Mouse (Mus musculus): ENCODE data around the gene Sprtn. TPM values are rescaled to one million over a fixed set of nuclear protein-coding genes. Genes with fewer than 3 reads are reported as not detected.

Sprtn gene
- 9.0 and 9.4 TPM in 2 replicates for polyA plus RNA-seq (2015; fragmentation: Nextera tagmentation; extraction: Ambion mirVana)

DNA sequence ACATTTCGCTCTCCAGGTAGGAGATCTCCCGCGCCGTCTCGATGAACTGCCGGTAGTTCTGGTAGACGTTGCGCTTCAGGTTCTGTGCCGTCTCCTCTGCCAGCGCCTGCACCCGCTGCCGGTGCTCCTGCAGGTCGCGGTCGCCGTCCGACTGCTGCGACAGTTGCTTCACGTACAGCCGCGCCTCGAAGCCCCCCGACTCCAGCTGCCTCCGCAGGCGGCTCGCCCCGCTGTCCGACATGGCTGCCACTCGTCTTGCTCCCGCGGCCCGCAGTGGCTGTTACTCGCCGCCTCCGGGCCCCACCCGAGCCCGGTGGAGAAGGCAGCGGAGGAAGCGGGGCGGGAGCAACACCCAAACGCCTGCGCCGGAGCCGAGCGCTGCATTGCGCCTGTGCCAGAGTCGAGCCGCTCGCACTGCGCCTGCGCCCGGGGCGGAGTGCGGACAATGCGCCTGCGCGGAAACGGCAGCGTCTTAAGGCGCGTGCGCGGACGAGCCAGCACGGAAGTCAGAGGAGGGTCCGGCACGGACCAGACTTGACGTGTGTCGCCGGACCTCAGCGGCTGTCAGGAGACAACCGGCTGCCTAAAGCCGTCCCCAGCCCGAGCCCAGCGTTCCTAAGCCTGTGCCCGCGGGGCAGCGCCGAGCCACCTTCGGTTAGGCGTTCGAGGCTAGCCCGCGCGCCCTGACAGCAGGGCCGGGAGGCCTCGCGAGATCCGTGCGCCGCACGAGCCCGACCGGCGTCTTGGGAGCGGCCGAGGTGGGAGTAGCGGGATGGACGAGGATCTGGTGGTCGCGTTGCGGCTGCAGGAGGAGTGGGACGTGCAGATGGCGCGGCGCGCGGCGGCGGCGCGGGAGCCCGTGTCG lies at the start of gene Sprtn, which contains the start of gene Exoc8:
Gene Sprtn, plus strand, starts transcription at position 501 of the 865 bp plus-strand sequence.
Gene Exoc8, minus strand, starts transcription at position 320 of the 865 bp plus-strand sequence.
- H3K36me3 ChIP-seq (ENCODE audit: control insufficient read depth, insufficient read depth, low read length): peaks cover 34% of the 10 kb centered on the region
- H3K4me3 ChIP-seq (ENCODE audit: low read depth, low read length): peak within 1 kb of the TSS; percentile 99
- no peaks in the 10 kb centered on the region for H3K9me3 ChIP-seq (replicated peaks; ENCODE audit: control insufficient read depth, low read length, poor library complexity, severe bottlenecking)
- ATAC-seq: peak; percentile 94
- peak within 1 kb of the TSS; percentile 88 for H3K9ac ChIP-seq (ENCODE audit: low read depth, low read length)
- H3K27me3 ChIP-seq (ENCODE audit: control insufficient read depth, insufficient read depth, low read depth, low read length): no peaks in the 10 kb centered on the region
- H3K4me2 ChIP-seq (ENCODE audit: low read length): peak within 1 kb of the TSS; percentile 89
- WGBS: under 1% methylated on average over 114 of the region's 114 CpGs
- H3K27ac ChIP-seq (ENCODE audit: low read length): peak within 1 kb of the TSS; percentile 88
- peaks cover 32% of the 10 kb centered on the region for H3K4me1 ChIP-seq (ENCODE audit: control insufficient read depth, insufficient read depth, low read length)

DNA sequence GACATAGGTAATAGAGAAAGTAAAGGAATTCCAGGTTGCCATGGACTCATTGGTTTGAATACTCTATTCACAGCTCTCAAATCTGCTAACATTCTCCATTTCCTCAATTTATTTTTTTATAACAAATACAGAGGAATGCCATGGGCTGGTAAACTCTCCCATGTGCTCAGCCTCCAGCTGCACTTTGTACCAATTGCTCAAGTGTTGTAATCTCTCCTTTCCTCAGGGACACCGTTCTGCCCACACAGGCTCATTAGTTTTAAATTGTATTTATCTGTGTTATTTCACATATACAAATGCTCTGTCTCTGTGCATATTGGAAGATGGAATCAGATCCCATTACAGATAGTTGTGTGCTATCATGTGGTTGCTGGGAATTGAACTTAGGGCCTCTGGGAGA lies 44.2 kb upstream of the Sprtn start:
- 94% methylated on average over 1 of the region's 1 CpGs for WGBS
- Histone ChIP-seq H3K4me2 (ENCODE audit: low read length) (no peak overlapping the region), H3K27me3 (ENCODE audit: control insufficient read depth, insufficient read depth, low read depth, low read length) (no peaks in the 10 kb centered on the region), H3K4me1 (ENCODE audit: control insufficient read depth, insufficient read depth, low read length) (no peaks in the 10 kb centered on the region), H3K9me3 (replicated peaks; ENCODE audit: control insufficient read depth, low read length, poor library complexity, severe bottlenecking) (peaks cover 16% of the 10 kb centered on the region; the same call in 1 of the 2 replicates), H3K9ac (ENCODE audit: low read depth, low read length) (no peak overlapping the region), H3K4me3 (ENCODE audit: low read depth, low read length) (no peak overlapping the region), H3K36me3 (ENCODE audit: control insufficient read depth, insufficient read depth, low read length) (peaks cover 37% of the 10 kb centered on the region), H3K27ac (ENCODE audit: low read length) (no peak overlapping the region)
- ATAC-seq: no peak

GRCm38 (mm10) chr8:124859466-124859865 lies 38.2 kb upstream of the Sprtn start:
- H3K27ac ChIP-seq (ENCODE audit: low read length): no peak overlapping the region
- no peak overlapping the region for H3K4me2 ChIP-seq (ENCODE audit: low read length)
- peaks cover 14% of the 10 kb centered on the region; the same call in 1 of the 2 replicates for H3K9me3 ChIP-seq (replicated peaks; ENCODE audit: control insufficient read depth, low read length, poor library complexity, severe bottlenecking)
- peaks cover 25% of the 10 kb centered on the region for H3K36me3 ChIP-seq (ENCODE audit: control insufficient read depth, insufficient read depth, low read length)
- no peak for ATAC-seq
- no peaks in the 10 kb centered on the region for H3K27me3 ChIP-seq (ENCODE audit: control insufficient read depth, insufficient read depth, low read depth, low read length)
- H3K9ac ChIP-seq (ENCODE audit: low read depth, low read length): no peak overlapping the region
- H3K4me1 ChIP-seq (ENCODE audit: control insufficient read depth, insufficient read depth, low read length): peaks cover 11% of the 10 kb centered on the region
- no peak overlapping the region for H3K4me3 ChIP-seq (ENCODE audit: low read depth, low read length)

- Histone ChIP-seq H3K27ac (ENCODE audit: low read length) (no peak overlapping the region), H3K27me3 (ENCODE audit: control insufficient read depth, insufficient read depth, low read depth, low read length) (no peaks in the 10 kb centered on the region), H3K36me3 (ENCODE audit: control insufficient read depth, insufficient read depth, low read length) (peaks cover 18% of the 10 kb centered on the region), H3K4me2 (ENCODE audit: low read length) (no peak overlapping the region), H3K4me3 (ENCODE audit: low read depth, low read length) (no peak overlapping the region), H3K9me3 (replicated peaks; ENCODE audit: control insufficient read depth, low read length, poor library complexity, severe bottlenecking) (peaks cover 7% of the 10 kb centered on the region; the same call in 1 of the 2 replicates), H3K4me1 (ENCODE audit: control insufficient read depth, insufficient read depth, low read length) (peaks cover 11% of the 10 kb centered on the region), H3K9ac (ENCODE audit: low read depth, low read length) (no peak overlapping the region)
- no peak for ATAC-seq
- WGBS: 97% methylated on average over 3 of the region's 3 CpGs
Measured at GRCm38 (mm10) chr8:124860188-124860587, 37.5 kb upstream of the Sprtn start.

DNA sequence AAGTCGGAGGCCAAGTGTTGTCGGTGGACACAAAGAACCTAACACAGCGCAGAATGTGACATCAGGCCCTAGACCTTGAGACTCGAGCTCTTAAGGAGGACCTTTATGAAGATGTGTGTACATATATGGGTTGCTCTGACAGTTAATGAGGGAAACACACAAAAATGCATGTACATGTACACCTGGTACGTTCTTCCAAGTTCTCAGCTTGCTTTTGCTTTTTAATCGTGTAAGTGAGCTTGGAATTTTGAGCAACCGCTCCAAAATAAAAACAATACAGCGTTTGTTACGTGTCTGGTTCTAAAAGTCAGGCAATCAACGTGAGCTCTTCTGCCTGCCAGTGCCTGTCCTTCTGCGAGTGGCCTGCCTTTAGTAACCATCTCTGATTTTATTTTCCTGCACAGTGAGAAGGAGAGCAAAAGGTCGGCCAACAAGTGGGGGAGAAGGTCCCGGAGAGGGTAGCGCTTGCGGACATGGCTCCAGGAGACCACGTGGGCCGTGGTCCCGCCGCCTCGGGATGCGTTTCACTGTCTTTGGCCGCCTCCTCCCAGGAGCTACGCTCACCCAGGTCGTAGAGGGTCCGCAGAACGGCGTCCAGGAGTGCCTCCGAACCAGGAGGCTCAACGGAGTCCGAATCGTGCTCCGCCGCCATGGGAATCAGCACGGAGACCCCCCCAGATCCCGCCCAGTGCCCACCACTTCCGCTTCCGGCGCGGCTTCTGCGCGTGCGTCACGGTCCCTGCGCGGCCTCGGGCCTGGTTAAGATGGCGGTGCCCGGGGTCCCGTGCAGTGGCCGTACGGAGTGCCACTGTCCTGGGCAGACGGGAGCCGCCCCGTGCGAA lies 35.1 kb upstream of the Sprtn start, which contains the start of the genes Gnpat and 2810004N23Rik:
Gene Gnpat, plus strand, starts transcription at position 713 of the 842 bp plus-strand sequence.
Gene 2810004N23Rik, minus strand, starts transcription at position 800 of the 842 bp plus-strand sequence.
- peak; percentile 98 for ATAC-seq
- H3K27me3 ChIP-seq (ENCODE audit: control insufficient read depth, insufficient read depth, low read depth, low read length): no peaks in the 10 kb centered on the region
- H3K4me1 ChIP-seq (ENCODE audit: control insufficient read depth, insufficient read depth, low read length): peaks cover 11% of the 10 kb centered on the region
- peak within 1 kb of the TSS; percentile 86 for H3K4me3 ChIP-seq (ENCODE audit: low read depth, low read length)
- peak within 1 kb of the TSS; percentile 68 for H3K4me2 ChIP-seq (ENCODE audit: low read length)
- WGBS: 2% methylated on average over 55 of the region's 55 CpGs
- H3K9ac ChIP-seq (ENCODE audit: low read depth, low read length): peak within 1 kb of the TSS; percentile 96
- peak within 1 kb of the TSS; percentile 91 for H3K27ac ChIP-seq (ENCODE audit: low read length)
- no peaks in the 10 kb centered on the region for H3K9me3 ChIP-seq (replicated peaks; ENCODE audit: control insufficient read depth, low read length, poor library complexity, severe bottlenecking)
- H3K36me3 ChIP-seq (ENCODE audit: control insufficient read depth, insufficient read depth, low read length): peaks cover 5% of the 10 kb centered on the region

- no peaks in the 10 kb centered on the region for H3K27me3 ChIP-seq (ENCODE audit: control insufficient read depth, insufficient read depth, low read depth, low read length)
- ATAC-seq: peak; percentile 89
- H3K4me2 ChIP-seq (ENCODE audit: low read length): peak overlapping the region; percentile 68
- peak overlapping the region; percentile 91 for H3K27ac ChIP-seq (ENCODE audit: low read length)
- H3K9ac ChIP-seq (ENCODE audit: low read depth, low read length): peak overlapping the region; percentile 96
- H3K9me3 ChIP-seq (replicated peaks; ENCODE audit: control insufficient read depth, low read length, poor library complexity, severe bottlenecking): no peaks in the 10 kb centered on the region
- H3K4me1 ChIP-seq (ENCODE audit: control insufficient read depth, insufficient read depth, low read length): peaks cover 11% of the 10 kb centered on the region
- peak overlapping the region; percentile 86 for H3K4me3 ChIP-seq (ENCODE audit: low read depth, low read length)
- under 1% methylated on average over 31 of the region's 33 CpGs for WGBS
- peaks cover 3% of the 10 kb centered on the region for H3K36me3 ChIP-seq (ENCODE audit: control insufficient read depth, insufficient read depth, low read length)
Measured at GRCm38 (mm10) chr8:124863163-124863677, 34.5 kb upstream of the Sprtn start.

GRCm38 (mm10) chr8:124863729-124864128 lies 34.0 kb upstream of the Sprtn start:
- Histone ChIP-seq H3K9ac (ENCODE audit: low read depth, low read length) (peak overlapping the region; percentile 96), H3K4me1 (ENCODE audit: control insufficient read depth, insufficient read depth, low read length) (peaks cover 11% of the 10 kb centered on the region), H3K9me3 (replicated peaks; ENCODE audit: control insufficient read depth, low read length, poor library complexity, severe bottlenecking) (no peaks in the 10 kb centered on the region), H3K27ac (ENCODE audit: low read length) (no peak overlapping the region), H3K27me3 (ENCODE audit: control insufficient read depth, insufficient read depth, low read depth, low read length) (no peaks in the 10 kb centered on the region), H3K4me3 (ENCODE audit: low read depth, low read length) (peak overlapping the region; percentile 86), H3K36me3 (ENCODE audit: control insufficient read depth, insufficient read depth, low read length) (no peaks in the 10 kb centered on the region; the same call in none of the 2 replicates), H3K4me2 (ENCODE audit: low read length) (peak overlapping the region; percentile 68)
- ATAC-seq: no peak
- WGBS: 19% methylated on average over 8 of the region's 8 CpGs

DNA sequence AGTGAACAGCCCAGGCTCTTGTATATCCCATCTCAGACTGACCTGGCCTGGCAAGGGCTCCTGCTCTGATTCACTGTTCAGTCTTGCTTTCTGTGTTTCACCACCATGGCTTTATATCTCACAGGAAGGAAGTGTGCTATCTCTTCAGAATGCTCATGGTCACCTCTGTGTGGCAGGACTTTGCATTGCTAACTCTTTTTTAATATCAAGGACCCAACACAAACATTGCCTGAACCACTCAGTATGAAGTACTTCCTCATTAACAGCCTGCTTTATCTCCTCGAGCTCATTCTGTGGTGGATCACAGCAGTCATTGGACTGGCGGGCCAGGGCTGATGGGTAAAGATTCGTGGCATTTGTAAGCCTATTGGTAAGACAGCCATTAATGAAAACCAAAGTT lies 31.0 kb upstream of the Sprtn start:
- no peak for ATAC-seq
- Histone ChIP-seq H3K36me3 (ENCODE audit: control insufficient read depth, insufficient read depth, low read length) (no peaks in the 10 kb centered on the region), H3K27me3 (ENCODE audit: control insufficient read depth, insufficient read depth, low read depth, low read length) (no peaks in the 10 kb centered on the region), H3K9me3 (replicated peaks; ENCODE audit: control insufficient read depth, low read length, poor library complexity, severe bottlenecking) (no peaks in the 10 kb centered on the region), H3K9ac (ENCODE audit: low read depth, low read length) (no peak overlapping the region), H3K27ac (ENCODE audit: low read length) (no peak overlapping the region), H3K4me1 (ENCODE audit: control insufficient read depth, insufficient read depth, low read length) (peaks cover 11% of the 10 kb centered on the region), H3K4me3 (ENCODE audit: low read depth, low read length) (no peak overlapping the region), H3K4me2 (ENCODE audit: low read length) (no peak overlapping the region)
- 93% methylated on average over 3 of the region's 3 CpGs for WGBS
